Mouse (Mus musculus) kidney, adult 2 months (tissue): Measurements from ENCODE around the gene H2afy2. TPM values are rescaled to one million over a fixed set of nuclear protein-coding genes. Genes with fewer than 3 reads are reported as not detected.
A peak's percentile ranks its signal among the peaks of the same experiment; 100 is the strongest.

ENCODE experiments used
- DNase-seq: peaks from one replicate; pipeline ENCODE4 v3.0.0; 2021
- H3K27ac ChIP-seq: fragments of 200-500 bp; 2 replicates; pipeline ENCODE4 v1.5.1; 2012; ENCODE audit warnings: low read depth, low read length, control low read depth, inconsistent platforms; ENCODE audit not compliant: insufficient read depth
- H3K27me3 ChIP-seq: fragments of 200-500 bp; replicated peaks from 2 replicates; pipeline ENCODE4 v1.6.1; 2012; ENCODE audit warnings: mild to moderate bottlenecking, moderate library complexity, low read length, inconsistent platforms; ENCODE audit not compliant: control insufficient read depth, insufficient read depth
- H3K36me3 ChIP-seq: fragments of 200-500 bp; 2 replicates; pipeline ENCODE4 v1.6.1; 2012; ENCODE audit warnings: mild to moderate bottlenecking, moderate library complexity, low read length, inconsistent platforms; ENCODE audit not compliant: control insufficient read depth, insufficient read depth
- H3K4me1 ChIP-seq: fragments of 200-500 bp; 2 replicates; pipeline ENCODE4 v1.6.1; 2011; ENCODE audit warnings: low read length; ENCODE audit not compliant: control insufficient read depth, insufficient read depth
- H3K4me3 ChIP-seq: fragments of 200-500 bp; 2 replicates; pipeline ENCODE4 v1.5.1; 2011; ENCODE audit warnings: mild to moderate bottlenecking, low read depth, low read length, control low read depth; ENCODE audit not compliant: insufficient read depth
- CTCF ChIP-seq: fragments of 200-500 bp; conservative IDR thresholded peaks from 2 replicates; pipeline ENCODE4 v1.5.1; 2011; ENCODE audit warnings: low read depth, mild to moderate bottlenecking, control low read depth, low read length, moderate library complexity, mixed read lengths; ENCODE audit not compliant: insufficient read depth, insufficient read length
- POLR2A ChIP-seq: fragments of 200-500 bp; IDR thresholded peaks from one replicate; pipeline ENCODE4 v1.6.1; 2011; ENCODE audit warnings: low read depth, low read length, control low read depth
- WGBS: fragments of 180-500 bp; shearing (Covaris S2); methylation state at CpG from one replicate; pipeline ENCODE4 v1.1.7; 2018; 5-methylcytosine and 5-hydroxymethylcytosine counted together
- polyA plus RNA-seq: library from polyadenylated mRNA; depleted of rRNA; stranded (reverse); fragments of >200 nt; gene quantifications from 2 replicates; pipeline ENCODE4 v1.2.3, GENCODE M21; 2012; rRNA removed

H2afy2 gene
- polyA plus RNA-seq, result 5.4 and 6.1 TPM in 2 replicates

DNA sequence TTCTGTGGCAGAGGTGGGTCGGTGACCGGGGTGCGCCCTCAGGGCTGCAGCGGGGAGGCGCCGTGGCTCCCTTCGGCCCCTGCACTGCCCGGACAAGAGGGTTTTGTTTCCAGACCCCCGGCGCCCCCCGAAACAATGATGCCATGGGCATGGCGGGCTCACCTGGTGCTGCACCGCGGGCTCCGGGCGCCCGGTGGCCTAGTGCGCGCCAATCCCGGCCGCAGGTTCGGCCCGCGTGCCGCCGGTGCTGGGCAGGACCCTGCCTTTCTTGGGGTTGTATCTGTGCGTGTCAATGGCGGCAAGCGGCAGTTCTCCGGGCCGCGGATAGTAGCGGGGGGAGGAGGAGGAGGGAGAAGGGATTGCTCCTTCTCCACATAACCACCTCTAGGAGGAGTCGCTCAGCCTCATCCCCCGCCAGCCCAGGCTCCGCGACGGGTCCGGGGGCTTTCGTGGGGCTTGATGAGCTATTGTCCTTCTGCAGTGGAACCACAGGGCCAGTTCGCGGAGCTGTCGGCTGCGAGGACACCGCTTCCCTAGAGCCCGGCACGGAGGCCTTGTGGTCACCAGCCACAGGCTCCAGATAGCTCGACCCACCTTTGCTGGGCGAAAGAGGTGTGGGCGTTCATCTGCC, at the start of gene H2afy2:
TSS of gene H2afy2 (minus strand) at position 527 of the 631 bp plus-strand sequence.
- WGBS, result under 1% methylated on average over 50 of the region's 50 CpGs
- peak; percentile 73 for DNase-seq
- peaks cover 4% of the 10 kb centered on the region; the same call in 1 of the 2 replicates for H3K4me1 ChIP-seq
- H3K4me3 ChIP-seq, result peak within 1 kb of the TSS; percentile 98
- TF ChIP-seq CTCF (no peak; the same call in 1 of the 2 replicates), POLR2A (no peak)
- peak within 1 kb of the TSS; percentile 10; the same call in 1 of the 2 replicates for H3K27ac ChIP-seq
- H3K27me3 ChIP-seq, result no peaks in the 10 kb centered on the region
- H3K36me3 ChIP-seq, result no peaks in the 10 kb centered on the region

DNA sequence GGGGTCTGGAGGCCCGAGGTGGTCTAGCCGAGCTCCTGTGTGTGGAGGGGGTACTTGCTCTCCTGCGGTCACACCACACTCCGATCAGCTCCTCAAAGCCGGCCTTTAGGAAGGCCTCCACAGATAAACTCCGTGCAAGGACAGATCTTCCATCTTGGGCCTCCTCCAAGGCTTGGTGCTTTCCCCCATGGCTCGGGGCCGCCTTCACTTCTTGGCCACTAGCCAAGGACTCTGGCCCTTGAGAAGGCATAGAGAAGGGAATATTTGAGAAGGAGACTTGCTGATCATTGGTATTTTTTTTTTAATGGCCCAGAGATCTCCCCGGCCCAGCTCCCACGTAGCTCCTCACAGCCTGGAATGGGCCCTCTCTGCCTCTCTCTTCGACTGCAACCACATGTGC, 48.8 kb upstream of the H2afy2 start:
- Histone ChIP-seq H3K27ac (no peak overlapping the region), H3K27me3 (no peaks in the 10 kb centered on the region), H3K4me1 (peaks cover 3% of the 10 kb centered on the region; the same call in 1 of the 2 replicates), H3K36me3 (no peaks in the 10 kb centered on the region), H3K4me3 (no peak overlapping the region)
- DNase-seq, result no peak
- TF ChIP-seq POLR2A, result no peak
- WGBS, result 78% methylated on average over 11 of the region's 11 CpGs

DNA sequence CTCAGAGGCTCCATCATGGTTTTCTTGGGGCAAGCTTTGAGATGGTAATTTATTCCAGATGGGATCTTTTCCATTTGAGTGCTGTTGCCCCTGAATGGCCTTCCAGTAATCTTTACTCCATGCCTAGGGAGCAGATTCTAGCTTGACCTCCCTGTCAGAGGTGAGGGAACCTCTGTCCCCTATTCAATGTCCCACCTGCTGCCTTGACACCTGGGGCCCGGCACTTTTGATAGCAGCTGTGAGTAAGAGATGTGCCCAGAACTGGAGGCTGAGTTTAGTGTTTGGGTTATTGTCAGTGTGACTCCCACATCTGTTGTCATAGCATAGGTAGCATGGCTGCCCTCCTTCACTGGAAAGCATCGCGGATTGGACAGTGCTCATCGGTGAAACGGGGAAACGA, 47.8 kb upstream of the H2afy2 start:
- Histone ChIP-seq H3K27me3 (no peaks in the 10 kb centered on the region), H3K36me3 (no peaks in the 10 kb centered on the region), H3K4me1 (peaks cover 8% of the 10 kb centered on the region), H3K4me3 (no peak overlapping the region), H3K27ac (no peak overlapping the region)
- no peak for TF ChIP-seq POLR2A
- TF ChIP-seq CTCF, result no peak
- 91% methylated on average over 6 of the region's 6 CpGs for WGBS
- no peak for DNase-seq

DNA sequence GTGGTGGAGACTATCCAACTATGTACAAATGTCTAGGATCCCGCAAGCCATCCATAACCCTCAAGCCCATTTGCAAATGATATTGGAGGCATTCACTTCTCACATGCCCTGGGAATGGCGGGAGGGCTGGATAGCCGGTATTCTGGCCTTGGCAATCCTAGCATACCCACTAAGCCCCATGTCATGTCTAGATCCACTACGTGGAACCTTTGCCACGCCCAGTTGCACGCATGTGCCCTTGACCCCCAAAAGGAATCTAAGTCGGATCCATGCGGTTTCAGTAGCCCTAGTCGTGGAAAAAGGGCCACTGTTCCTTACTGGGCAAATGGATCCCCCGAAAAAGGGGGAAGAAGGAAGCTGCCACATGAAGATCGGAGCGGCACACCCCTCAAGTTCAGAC, 47.3 kb upstream of the H2afy2 start:
- H3K27me3 ChIP-seq, result no peaks in the 10 kb centered on the region
- no peak overlapping the region for H3K4me3 ChIP-seq
- no peak for TF ChIP-seq CTCF
- no peak for TF ChIP-seq POLR2A
- DNase-seq, result no peak
- no peaks in the 10 kb centered on the region for H3K36me3 ChIP-seq
- H3K27ac ChIP-seq, result no peak overlapping the region
- 76% methylated on average over 12 of the region's 12 CpGs for WGBS
- H3K4me1 ChIP-seq, result peaks cover 8% of the 10 kb centered on the region

DNA sequence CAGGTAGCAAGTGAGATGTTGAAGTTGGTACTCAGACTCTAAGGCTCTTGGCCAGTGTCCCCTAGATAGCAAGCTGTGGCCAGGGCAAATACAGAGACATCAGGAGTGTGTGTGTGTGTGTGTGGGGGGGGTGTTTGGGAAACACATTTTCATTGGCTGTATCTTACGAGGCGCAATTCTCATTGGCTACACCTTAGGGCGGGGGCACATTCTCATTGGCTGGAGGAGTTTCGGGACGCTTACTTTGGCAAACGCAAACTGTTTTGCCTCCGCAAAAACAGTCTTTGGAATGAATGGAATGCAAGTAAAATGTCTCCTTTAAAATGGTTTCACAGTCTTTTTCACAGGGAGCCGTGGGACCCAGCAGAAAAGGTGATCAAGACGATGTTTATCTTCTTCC, 46.9 kb upstream of the H2afy2 start:
- Histone ChIP-seq H3K4me3 (no peak overlapping the region), H3K27ac (no peak overlapping the region), H3K27me3 (no peaks in the 10 kb centered on the region), H3K4me1 (peaks cover 8% of the 10 kb centered on the region), H3K36me3 (no peaks in the 10 kb centered on the region)
- 37% methylated on average over 9 of the region's 9 CpGs for WGBS
- TF ChIP-seq POLR2A (no peak), CTCF (no peak)
- peak; percentile 40 for DNase-seq

DNA sequence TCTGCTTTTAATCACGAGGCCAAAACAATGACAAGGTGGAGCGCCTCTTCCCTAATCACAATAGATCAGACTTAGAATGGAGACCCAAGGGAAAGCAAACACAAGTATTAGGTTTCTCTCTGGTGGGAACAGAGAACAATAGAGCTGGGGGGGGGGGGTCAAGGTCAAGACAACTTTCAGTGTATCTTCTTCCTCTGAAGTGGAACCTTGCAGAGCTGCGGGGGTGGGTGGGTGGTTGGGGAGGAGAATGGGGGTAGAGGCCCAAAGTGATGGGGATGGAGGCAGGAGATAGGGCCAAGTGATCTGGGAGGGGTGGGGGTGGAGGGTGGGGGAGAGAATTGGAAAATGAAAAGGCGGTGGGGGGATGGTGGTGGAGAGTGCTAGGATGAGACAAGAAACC, 45.1 kb upstream of the H2afy2 start:
- 69% methylated on average over 4 of the region's 4 CpGs for WGBS

DNA sequence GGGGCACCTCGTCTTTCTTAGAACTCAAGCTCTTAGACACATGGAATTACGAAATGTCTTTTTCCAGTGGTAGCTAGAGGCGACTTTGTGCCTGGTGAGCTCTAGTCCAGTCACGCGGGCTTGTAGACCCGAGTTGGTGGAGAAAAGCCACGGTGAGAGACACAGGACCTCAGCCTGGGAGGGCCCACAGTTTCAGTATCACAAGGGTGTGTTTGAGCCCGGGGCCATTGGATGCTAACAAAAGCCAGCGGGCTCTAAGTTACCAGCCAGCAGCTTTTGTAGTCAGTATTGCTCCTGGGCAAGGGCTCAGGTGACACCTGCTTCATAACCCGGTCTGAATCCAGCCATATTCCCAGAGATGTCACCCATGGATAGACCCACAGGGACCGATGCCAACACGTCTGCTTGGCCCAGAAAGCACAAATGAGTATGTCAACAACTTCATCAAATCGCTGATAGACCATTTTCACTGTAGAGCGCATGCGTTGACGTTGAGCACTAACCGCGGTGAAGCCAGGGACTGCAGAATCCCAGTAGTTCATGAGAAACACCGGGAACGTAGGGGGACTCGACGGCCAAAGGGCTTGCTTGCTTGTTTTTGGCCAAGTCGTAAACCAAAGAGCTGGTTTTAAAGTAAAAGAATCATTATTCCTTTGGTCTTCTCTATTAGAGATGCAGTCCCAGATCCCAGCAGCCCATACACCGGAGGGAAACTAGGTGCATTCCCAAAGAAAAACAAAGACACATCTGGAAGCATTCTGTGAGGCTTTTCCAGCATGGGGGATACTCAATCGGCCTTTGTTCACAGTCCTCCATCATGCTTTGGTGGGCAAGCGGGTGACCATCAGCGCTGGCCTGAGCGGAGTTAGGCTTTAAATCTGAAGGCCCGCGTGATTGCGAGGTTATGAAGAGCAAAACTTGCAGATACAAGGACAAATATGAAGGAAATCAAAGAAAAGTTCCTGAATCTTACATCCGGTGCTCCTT, 44.3 kb upstream of the H2afy2 start:
- H3K27me3 ChIP-seq, result no peaks in the 10 kb centered on the region
- TF ChIP-seq CTCF (no peak), POLR2A (no peak)
- no peaks in the 10 kb centered on the region for H3K36me3 ChIP-seq
- DNase-seq, result no peak
- H3K4me1 ChIP-seq, result peaks cover 8% of the 10 kb centered on the region
- 94% methylated on average over 32 of the region's 32 CpGs for whole genome bisulfite sequencing
- no peak overlapping the region for H3K27ac ChIP-seq
- no peak overlapping the region for H3K4me3 ChIP-seq

More for the DNA sequence above, 45.1 kb upstream of the H2afy2 start:
- TF ChIP-seq POLR2A (no peak), CTCF (no peak)
- no peak for DNase-seq
- H3K4me3 ChIP-seq, result no peak overlapping the region
- H3K27me3 ChIP-seq, result no peaks in the 10 kb centered on the region
- H3K27ac ChIP-seq, result no peak overlapping the region
- no peaks in the 10 kb centered on the region for H3K36me3 ChIP-seq
- peaks cover 8% of the 10 kb centered on the region for H3K4me1 ChIP-seq
